Mouse (Mus musculus) embryo, embryonic 9.5 days (tissue): ENCODE results near the gene Gm14296.
"Not testable (repeated sequence)": the region's sequence is repeated elsewhere in the genome, so short reads cannot be mapped to it uniquely, and the experiment has no call there.

Experiments used
- DNase-seq: peaks from one replicate; pipeline ENCODE4 v3.0.0-alpha.2; 2017; ENCODE audit errors: extremely low spot score

Gm14296 gene

GRCm38 (mm10) chr2:176927709-176928108 lies at the start of gene Gm14296:
Gene Gm14296, minus strand, starts transcription at chr2:176927809.
- DNase-seq = not testable (repeated sequence)

- not testable (repeated sequence) for DNase-seq
Measured at GRCm38 (mm10) chr2:176905464-176905863, 22.1 kb downstream of the Gm14296 start.
